Comparison of ENCODE assay signal across 9 mouse cellular contexts in the genomic region with DNA sequence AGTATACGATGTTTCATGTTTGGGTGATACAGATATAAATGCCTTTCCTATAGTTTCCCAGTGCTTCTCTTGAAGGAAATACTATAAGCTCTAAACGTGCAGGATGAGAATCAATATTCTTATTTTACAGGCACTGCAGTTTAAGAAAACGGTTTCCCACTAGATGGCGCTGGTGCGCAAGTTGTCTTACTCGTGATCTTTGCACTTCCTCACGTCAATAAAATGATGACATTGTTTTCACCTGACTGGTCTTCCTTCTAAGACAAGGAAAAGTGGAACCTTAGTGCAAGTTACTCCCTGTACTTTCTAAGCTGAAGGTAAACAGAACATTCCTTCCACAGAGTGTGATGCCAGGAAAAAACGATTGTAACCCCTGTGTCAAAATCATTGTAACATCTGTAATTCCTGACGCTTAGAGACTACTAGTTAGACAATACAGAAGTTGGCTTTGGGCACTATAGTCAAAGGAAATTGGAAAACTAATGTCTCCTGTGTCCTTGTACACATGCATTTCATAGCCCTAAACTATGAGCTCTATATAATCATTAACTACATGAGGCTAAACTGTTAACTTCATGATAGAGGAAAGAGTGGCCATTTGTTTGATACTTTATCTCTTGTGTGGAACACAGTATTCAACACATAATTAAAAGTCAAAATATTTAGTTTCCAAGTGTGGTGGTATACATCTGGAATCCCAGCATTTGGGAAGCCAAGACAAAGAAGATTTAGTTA. TPM values are rescaled to one million over a fixed set of nuclear protein-coding genes. Genes with fewer than 3 reads are reported as not detected.
DNase-seq lines count a peak whose midpoint lies in the region; ATAC-seq and TF ChIP-seq lines count a peak whose summit lies in the region.
"Had no signal": no experiment of that assay in that cellular context is flagged by ENCODE, and none has a peak within 500 bp of the region (broad histone marks: within the 10 kb centered on the region; RNA-seq: fewer than 3 reads in every experiment).

No protein-coding gene starts in this region.

- TF ChIP-seq CTCF in hindbrain, postnatal 0 days (IDR thresholded peaks at IDR 0.05; ENCODE audit: low read depth) = peak; percentile 87

- DNase-seq in hindbrain, embryonic 11.5 days (ENCODE audit: low spot score) = peak; percentile 92
- peak; percentile 68 for DNase-seq in adrenal gland, adult 2 months
- peak; percentile 91 for DNase-seq in embryo, embryonic 11 days
- DNase-seq in hindbrain, postnatal 0 days (ENCODE audit: low spot score) = peak; percentile 95
- peak; percentile 37 to 73 for DNase-seq in left cerebral cortex, adult 8-10 months (ENCODE audit: low spot score in 2 of 2)
- DNase-seq in naive thymus-derived CD4-positive, alpha-beta T cell, adult 2 months (ENCODE audit: low read depth) = peak; percentile 92
- peak; percentile 91 for DNase-seq in testis, postnatal 10 days (ENCODE audit: low spot score)

- H3K4me2 ChIP-seq in hindbrain, embryonic 11.5 days (replicated peaks; ENCODE audit: low read depth, low read length) = no peak overlapping the region
- H3K4me2 ChIP-seq in hindbrain, embryonic 13.5 days = no peak overlapping the region
- H3K4me2 ChIP-seq in hindbrain, postnatal 0 days (ENCODE audit: low read depth, low read length) = no peak overlapping the region
- H3K4me2 ChIP-seq: embryonic facial prominence, embryonic 13.5 days had no signal

- no peak overlapping the region for H3K4me3 ChIP-seq in hindbrain, embryonic 11.5 days (ENCODE audit: low read depth, low read length)
- no peak overlapping the region for H3K4me3 ChIP-seq in hindbrain, embryonic 13.5 days
- H3K4me3 ChIP-seq in hindbrain, postnatal 0 days (ENCODE audit: low read length) = no peak overlapping the region
- H3K4me3 ChIP-seq: embryonic facial prominence, embryonic 13.5 days had no signal

- no peak for ATAC-seq in hindbrain, embryonic 11.5 days (ENCODE audit: low FRiP score)
- no peak for ATAC-seq in hindbrain, embryonic 13.5 days (ENCODE audit: low FRiP score)
- no peak for ATAC-seq in hindbrain, postnatal 0 days

- no peaks in the 10 kb centered on the region for H3K36me3 ChIP-seq in hindbrain, embryonic 11.5 days (ENCODE audit: control insufficient read depth, insufficient read depth, low read length)
- H3K36me3 ChIP-seq in hindbrain, embryonic 13.5 days = peaks cover 5% of the 10 kb centered on the region
- H3K36me3 ChIP-seq in hindbrain, postnatal 0 days (ENCODE audit: insufficient read depth, low read length) = no peaks in the 10 kb centered on the region
- H3K36me3 ChIP-seq: embryonic facial prominence, embryonic 13.5 days had no signal

- H3K9ac ChIP-seq in hindbrain, embryonic 11.5 days (ENCODE audit: low read depth, low read length) = no peak overlapping the region
- no peak overlapping the region for H3K9ac ChIP-seq in hindbrain, embryonic 13.5 days
- H3K9ac ChIP-seq in hindbrain, postnatal 0 days (replicated peaks; ENCODE audit: low read length) = no peak overlapping the region
- H3K9ac ChIP-seq: embryonic facial prominence, embryonic 13.5 days had no signal

- H3K4me1 ChIP-seq in hindbrain, embryonic 11.5 days (replicated peaks; ENCODE audit: control insufficient read depth, insufficient read depth, low read length) = 0 out of 2 replicates have a peak, but pooled peaks cover 2% of the 10 kb centered on the region
- H3K4me1 ChIP-seq in hindbrain, embryonic 13.5 days (replicated peaks) = peaks cover 18% of the 10 kb centered on the region
- H3K4me1 ChIP-seq in hindbrain, postnatal 0 days (ENCODE audit: insufficient read depth, low read length) = peaks cover 7% of the 10 kb centered on the region; the same call in 1 of the 2 replicates

- no peaks in the 10 kb centered on the region for H3K9me3 ChIP-seq in hindbrain, embryonic 11.5 days (ENCODE audit: control insufficient read depth, low read length)
- H3K9me3 ChIP-seq in hindbrain, embryonic 13.5 days = no peaks in the 10 kb centered on the region; the same call in 1 of the 2 replicates
- H3K9me3 ChIP-seq in hindbrain, postnatal 0 days (ENCODE audit: low read length) = no peaks in the 10 kb centered on the region
- H3K9me3 ChIP-seq: embryonic facial prominence, embryonic 13.5 days had no signal

- WGBS in hindbrain, embryonic 11.5 days = 21% methylated on average over 9 of the region's 9 CpGs
- 16% methylated on average over 9 of the region's 9 CpGs for WGBS in hindbrain, embryonic 13.5 days
- WGBS in hindbrain, postnatal 0 days = 17% methylated on average over 9 of the region's 9 CpGs

- no peaks in the 10 kb centered on the region for H3K27me3 ChIP-seq in hindbrain, embryonic 11.5 days (ENCODE audit: control insufficient read depth, insufficient read depth, low read length)
- no peaks in the 10 kb centered on the region for H3K27me3 ChIP-seq in hindbrain, embryonic 13.5 days
- no peaks in the 10 kb centered on the region for H3K27me3 ChIP-seq in hindbrain, postnatal 0 days (ENCODE audit: insufficient read depth, low read length)
- H3K27me3 ChIP-seq: embryonic facial prominence, embryonic 13.5 days had no signal

- no peak overlapping the region for H3K27ac ChIP-seq in hindbrain, embryonic 11.5 days (ENCODE audit: low read depth, low read length)
- no peak overlapping the region for H3K27ac ChIP-seq in hindbrain, embryonic 13.5 days
- no peak overlapping the region for H3K27ac ChIP-seq in hindbrain, postnatal 0 days
- H3K27ac ChIP-seq: embryonic facial prominence, embryonic 13.5 days had no signal

RNA-seq across cellular contexts. Expression of gene Rbm45, which starts 2.4 kb away (rescaled TPM):
- polyA plus RNA-seq in hindbrain, embryonic 11.5 days (2014; fragmentation: Nextera tagmentation; extraction: Ambion mirVana) = 17.2 and 19.1 TPM in 2 replicates
- 22.1 and 25.6 TPM in 2 replicates for polyA plus RNA-seq in hindbrain, embryonic 13.5 days (2015; fragmentation: Nextera tagmentation; extraction: Ambion mirVana)
- total RNA-seq in adrenal gland, adult 2 months (2021) = 10 to 100 TPM; 41.3 to 58.0 TPM
- 12.5 and 13.5 TPM in 2 replicates for polyA plus RNA-seq in adrenal gland, adult 2 months (2012; rRNA removed)
- 27.1 and 32.6 TPM in 2 replicates for total RNA-seq in hindbrain, postnatal 0 days (2014; rRNA removed)
- 15.1 and 15.3 TPM in 2 replicates for polyA plus RNA-seq in hindbrain, postnatal 0 days (2015; fragmentation: Nextera tagmentation; extraction: Ambion mirVana)
- 10 to 100 TPM; 31.7 to 37.4 (median 35.4) TPM for total RNA-seq in left cerebral cortex, adult 8-10 months (2022)

RNA-seq across cellular contexts. Expression of gene Cyct, which starts 7.1 kb away (rescaled TPM):
- not detected in 2 replicates for polyA plus RNA-seq in hindbrain, embryonic 11.5 days (2014; fragmentation: Nextera tagmentation; extraction: Ambion mirVana)
- not detected in 2 replicates for polyA plus RNA-seq in hindbrain, embryonic 13.5 days (2015; fragmentation: Nextera tagmentation; extraction: Ambion mirVana)
- not detected for total RNA-seq in adrenal gland, adult 2 months (2021)
- not detected in 2 replicates for polyA plus RNA-seq in adrenal gland, adult 2 months (2012; rRNA removed)
- total RNA-seq in hindbrain, postnatal 0 days (2014; rRNA removed) = not detected in 2 replicates
- 0.29 and 0.31 TPM in 2 replicates for polyA plus RNA-seq in hindbrain, postnatal 0 days (2015; fragmentation: Nextera tagmentation; extraction: Ambion mirVana)
- not detected for total RNA-seq in left cerebral cortex, adult 8-10 months (2022)
- polyA plus RNA-seq: embryonic facial prominence, embryonic 13.5 days had no signal

RNA-seq across cellular contexts. Expression of gene Pde11a, which starts 28.8 kb away (rescaled TPM):
- polyA plus RNA-seq in hindbrain, embryonic 11.5 days (2014; fragmentation: Nextera tagmentation; extraction: Ambion mirVana) = 0.29 and 0.36 TPM in 2 replicates
- polyA plus RNA-seq in hindbrain, embryonic 13.5 days (2015; fragmentation: Nextera tagmentation; extraction: Ambion mirVana) = 1.6 TPM in 2 replicates
- total RNA-seq in adrenal gland, adult 2 months (2021) = under 1 TPM; 0.17 to 0.31 TPM
- polyA plus RNA-seq in adrenal gland, adult 2 months (2012; rRNA removed) = 0.09 TPM in 1 of 2 replicates, not detected in the other
- total RNA-seq in hindbrain, postnatal 0 days (2014; rRNA removed) = 0.58 and 3.1 TPM in 2 replicates
- 1.0 and 1.3 TPM in 2 replicates for polyA plus RNA-seq in hindbrain, postnatal 0 days (2015; fragmentation: Nextera tagmentation; extraction: Ambion mirVana)
- total RNA-seq in left cerebral cortex, adult 8-10 months (2022) = 1 to 10 TPM; 4.6 to 5.4 (median 5.1) TPM

RNA-seq across cellular contexts. Expression of gene Osbpl6, which starts 39.0 kb away (rescaled TPM):
- polyA plus RNA-seq in hindbrain, embryonic 11.5 days (2014; fragmentation: Nextera tagmentation; extraction: Ambion mirVana) = 15.1 and 16.9 TPM in 2 replicates
- 24.2 and 27.7 TPM in 2 replicates for polyA plus RNA-seq in hindbrain, embryonic 13.5 days (2015; fragmentation: Nextera tagmentation; extraction: Ambion mirVana)
- total RNA-seq in adrenal gland, adult 2 months (2021) = 10 to 100 TPM; 25.0 to 30.4 TPM
- polyA plus RNA-seq in adrenal gland, adult 2 months (2012; rRNA removed) = 17.3 and 17.7 TPM in 2 replicates
- 23.8 and 37.8 TPM in 2 replicates for total RNA-seq in hindbrain, postnatal 0 days (2014; rRNA removed)
- 28.6 and 30.9 TPM in 2 replicates for polyA plus RNA-seq in hindbrain, postnatal 0 days (2015; fragmentation: Nextera tagmentation; extraction: Ambion mirVana)
- 10 to 100 TPM; 42.5 to 46.5 (median 44.2) TPM for total RNA-seq in left cerebral cortex, adult 8-10 months (2022)
